Mouse (Mus musculus): ENCODE measurements around the gene Nthl1. TPM values are rescaled to one million over a fixed set of nuclear protein-coding genes. Genes with fewer than 3 reads are reported as not detected.
"Not testable (repeated sequence)": the region's sequence is repeated elsewhere in the genome, so short reads cannot be mapped to it uniquely, and the experiment has no call there.

Gene Nthl1
- polyA plus RNA-seq, 1 experiment: 20.2 TPM

- H3ac ChIP-seq (ENCODE audit: control insufficient read depth, insufficient read length): no peak overlapping the region
- peak overlapping the region; percentile 50 for H3K4me2 ChIP-seq (ENCODE audit: low read depth)
- TF ChIP-seq TCF3 (IDR thresholded peaks at IDR 0.05; ENCODE audit: insufficient read length, low read depth): no peak
- TF ChIP-seq E2F4 (IDR thresholded peaks at IDR 0.05; ENCODE audit: insufficient read depth): no peak
- no peak for TF ChIP-seq MAX (IDR thresholded peaks at IDR 0.05; ENCODE audit: low read depth)
- no peak for TF ChIP-seq POLR2A (IDR thresholded peaks at IDR 0.05; ENCODE audit: insufficient read length, low read depth)
- TF ChIP-seq SRF (IDR thresholded peaks at IDR 0.05; ENCODE audit: control insufficient read depth, insufficient read length, low read depth): no peak
- TF ChIP-seq USF1 (IDR thresholded peaks at IDR 0.05; ENCODE audit: low read depth): no peak
- TF ChIP-seq TCF12 (IDR thresholded peaks at IDR 0.05; ENCODE audit: insufficient read depth, poor library complexity, severe bottlenecking): no peak
- no peak for TF ChIP-seq REST (IDR thresholded peaks at IDR 0.05; ENCODE audit: insufficient read depth, insufficient read length)
- no peak for TF ChIP-seq MYOG (IDR thresholded peaks at IDR 0.05; ENCODE audit: control insufficient read depth in 1 of 3, insufficient read depth in 1 of 3, insufficient read length in 2 of 3, low read depth in 2 of 3)
- TF ChIP-seq MYOD1 (IDR thresholded peaks at IDR 0.05; ENCODE audit: control insufficient read depth in 1 of 3, insufficient read length in 2 of 3, low read depth in 2 of 3): no peak
- no peak for TF ChIP-seq CEBPB (IDR thresholded peaks at IDR 0.05; ENCODE audit: insufficient read depth, poor library complexity, severe bottlenecking)
- TF ChIP-seq POLR2AphosphoS2 (IDR thresholded peaks at IDR 0.05; ENCODE audit: insufficient read length, low read depth): no peak
- no peak overlapping the region for H3K4me3 ChIP-seq
- H3K36me3 ChIP-seq (ENCODE audit: control insufficient read depth, insufficient read depth): no peaks in the 10 kb centered on the region
- H3K27me3 ChIP-seq (ENCODE audit: control insufficient read depth, insufficient read depth, insufficient read length): peaks cover 7% of the 10 kb centered on the region
- H3K79me2 ChIP-seq (ENCODE audit: control insufficient read depth, insufficient read depth): no peaks in the 10 kb centered on the region
Observed at GRCm38 (mm10) chr17:24653967-24654710, 21.7 kb downstream of the Nthl1 start.

GRCm38 (mm10) chr17:24654969-24655368 lies 22.5 kb downstream of the Nthl1 start:
- TF ChIP-seq MYOG (IDR thresholded peaks at IDR 0.05; ENCODE audit: control insufficient read depth in 1 of 3, insufficient read depth in 1 of 3, insufficient read length in 2 of 3, low read depth in 2 of 3): no peak
- no peak for TF ChIP-seq MYOD1 (IDR thresholded peaks at IDR 0.05; ENCODE audit: control insufficient read depth in 1 of 3, insufficient read length in 2 of 3, low read depth in 2 of 3)
- no peak for TF ChIP-seq E2F4 (IDR thresholded peaks at IDR 0.05; ENCODE audit: insufficient read depth)
- TF ChIP-seq CEBPB (IDR thresholded peaks at IDR 0.05; ENCODE audit: insufficient read depth, poor library complexity, severe bottlenecking): no peak
- no peak for TF ChIP-seq SRF (IDR thresholded peaks at IDR 0.05; ENCODE audit: control insufficient read depth, insufficient read length, low read depth)
- no peak for TF ChIP-seq POLR2AphosphoS2 (IDR thresholded peaks at IDR 0.05; ENCODE audit: insufficient read length, low read depth)
- peaks cover 7% of the 10 kb centered on the region for H3K27me3 ChIP-seq (ENCODE audit: control insufficient read depth, insufficient read depth, insufficient read length)
- H3K36me3 ChIP-seq (ENCODE audit: control insufficient read depth, insufficient read depth): no peaks in the 10 kb centered on the region
- no peak overlapping the region for H3ac ChIP-seq (ENCODE audit: control insufficient read depth, insufficient read length)
- no peak overlapping the region for H3K4me3 ChIP-seq
- no peak overlapping the region for H3K4me2 ChIP-seq (ENCODE audit: low read depth)
- H3K79me2 ChIP-seq (ENCODE audit: control insufficient read depth, insufficient read depth): no peaks in the 10 kb centered on the region

GRCm38 (mm10) chr17:24658017-24658758 lies 25.7 kb downstream of the Nthl1 start, which contains the start of gene Npw:
TSS of gene Npw (minus strand) at chr17:24658457.
- TF ChIP-seq CEBPB (IDR thresholded peaks at IDR 0.05; ENCODE audit: insufficient read depth, poor library complexity, severe bottlenecking): no peak
- H3K27me3 ChIP-seq (ENCODE audit: control insufficient read depth, insufficient read depth, insufficient read length): peaks cover 7% of the 10 kb centered on the region

GRCm38 (mm10) chr17:24667011-24667410 lies 34.5 kb downstream of the Nthl1 start:
- not testable (repeated sequence) for H3K36me3 ChIP-seq (ENCODE audit: control insufficient read depth, insufficient read depth); H3K4me3 ChIP-seq; H3ac ChIP-seq (ENCODE audit: control insufficient read depth, insufficient read length); H3K4me2 ChIP-seq (ENCODE audit: low read depth); H3K27me3 ChIP-seq (ENCODE audit: control insufficient read depth, insufficient read depth, insufficient read length)
- peaks cover 24% of the 10 kb centered on the region for H3K79me2 ChIP-seq (ENCODE audit: control insufficient read depth, insufficient read depth)

More at GRCm38 (mm10) chr17:24658017-24658758, 25.7 kb downstream of the Nthl1 start, which contains the start of gene Npw:
- Histone ChIP-seq H3K36me3 (ENCODE audit: control insufficient read depth, insufficient read depth) (no peaks in the 10 kb centered on the region), H3ac (ENCODE audit: control insufficient read depth, insufficient read length) (no peak within 1 kb of the TSS), H3K4me2 (ENCODE audit: low read depth) (peak within 1 kb of the TSS; percentile 24), H3K4me3 (no peak within 1 kb of the TSS), H3K79me2 (ENCODE audit: control insufficient read depth, insufficient read depth) (no peaks in the 10 kb centered on the region)

- Histone ChIP-seq H3K36me3 (ENCODE audit: control insufficient read depth, insufficient read depth) (no peaks in the 10 kb centered on the region), H3K27me3 (ENCODE audit: control insufficient read depth, insufficient read depth, insufficient read length) (no peaks in the 10 kb centered on the region), H3K4me3 (no peak overlapping the region), H3ac (ENCODE audit: control insufficient read depth, insufficient read length) (no peak overlapping the region), H3K4me2 (ENCODE audit: low read depth) (no peak overlapping the region), H3K79me2 (ENCODE audit: control insufficient read depth, insufficient read depth) (peaks cover 28% of the 10 kb centered on the region)
- TF ChIP-seq POLR2A (IDR thresholded peaks at IDR 0.05; ENCODE audit: insufficient read length, low read depth) (no peak), MYOG (IDR thresholded peaks at IDR 0.05; ENCODE audit: control insufficient read depth in 1 of 3, insufficient read depth in 1 of 3, insufficient read length in 2 of 3, low read depth in 2 of 3) (no peak), POLR2AphosphoS2 (IDR thresholded peaks at IDR 0.05; ENCODE audit: insufficient read length, low read depth) (no peak)
Observed at GRCm38 (mm10) chr17:24667416-24667815, 34.9 kb downstream of the Nthl1 start.

Data from myocyte (in vitro differentiated cells).